Mouse (Mus musculus) cerebellum, adult 2 months (tissue): ENCODE results near the gene Mlxipl.

ENCODE experiments used
- CTCF ChIP-seq: fragments of 200-500 bp; IDR thresholded peaks from 2 replicates; pipeline ENCODE4 v1.5.1; 2011; ENCODE audit warnings: low read depth, mild to moderate bottlenecking, control low read depth, low read length, moderate library complexity, borderline replicate concordance; ENCODE audit not compliant: insufficient read depth
- POLR2A ChIP-seq: fragments of 200-500 bp; IDR thresholded peaks from 2 replicates; pipeline ENCODE4 v1.6.1; 2011; ENCODE audit warnings: low read length, control low read depth, borderline replicate concordance; ENCODE audit not compliant: insufficient read depth

DNA sequence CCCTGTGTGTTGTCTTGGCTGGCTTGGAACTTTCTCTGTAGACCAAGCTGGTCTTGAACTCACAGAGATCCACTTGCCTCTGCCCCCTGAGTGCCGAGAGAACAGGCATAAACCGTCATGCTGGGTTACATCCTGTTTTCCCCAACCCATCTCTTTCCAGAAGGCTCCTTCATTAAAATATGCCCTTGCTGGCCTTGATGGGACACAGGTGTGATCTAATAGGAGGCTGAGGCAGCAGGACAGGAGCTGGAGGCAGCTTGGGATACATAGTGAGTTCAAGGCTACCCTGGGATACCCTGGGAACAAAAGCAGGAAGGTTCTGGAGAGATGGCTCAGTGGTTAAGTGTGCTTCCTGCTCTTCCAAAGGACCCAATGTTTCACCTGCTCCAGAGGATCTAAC lies 50.2 kb downstream of the Mlxipl start:
- no peak for TF ChIP-seq POLR2A
- TF ChIP-seq CTCF, result no peak
